ENCODE assay signal across 18 mouse cellular contexts in genomic region chr12:51403987-51404586, GRCm38 (mm10). TPM values are rescaled to one million over a fixed set of nuclear protein-coding genes. Genes with fewer than 3 reads are reported as not detected.
DNase-seq lines count a peak whose midpoint lies in the region; ATAC-seq and TF ChIP-seq lines count a peak whose summit lies in the region.
"Had no signal": no experiment of that assay in that cellular context is flagged by ENCODE, and none has a peak within 500 bp of the region (broad histone marks: within the 10 kb centered on the region; RNA-seq: fewer than 3 reads in every experiment).

No protein-coding gene starts in this region.

- H3K27ac ChIP-seq in forebrain, postnatal 0 days (ENCODE audit: low read depth, low read length) = no peak overlapping the region
- H3K27ac ChIP-seq in forebrain, embryonic 15.5 days (replicated peaks) = no peak overlapping the region
- H3K27ac ChIP-seq in lung, embryonic 14.5 days (ENCODE audit: low read depth) = no peak overlapping the region
- H3K27ac ChIP-seq in stomach, postnatal 0 days (replicated peaks) = no peak overlapping the region
- H3K27ac ChIP-seq: forebrain, embryonic 12.5 days; limb, embryonic 13.5 days; midbrain, embryonic 10.5 days; neural tube, embryonic 12.5 days had no signal

- no peak for TF ChIP-seq EP300 in stomach, postnatal 0 days (optimal IDR thresholded peaks at IDR 0.05)

- no peaks in the 10 kb centered on the region for H3K9me3 ChIP-seq in forebrain, postnatal 0 days (ENCODE audit: low read length)
- H3K9me3 ChIP-seq in forebrain, embryonic 15.5 days = no peaks in the 10 kb centered on the region
- H3K9me3 ChIP-seq in lung, embryonic 14.5 days (ENCODE audit: low read depth, low read length) = no peaks in the 10 kb centered on the region
- no peaks in the 10 kb centered on the region for H3K9me3 ChIP-seq in stomach, postnatal 0 days (ENCODE audit: control insufficient read depth, low read length)
- H3K9me3 ChIP-seq: forebrain, embryonic 12.5 days; limb, embryonic 13.5 days; midbrain, embryonic 10.5 days; neural tube, embryonic 12.5 days had no signal

- TF ChIP-seq CTCF in forebrain, postnatal 0 days (IDR thresholded peaks at IDR 0.05; ENCODE audit: low read depth) = peak; percentile 44
- 0 out of 2 replicates have a peak, but pooled peaks have one; percentile 26 for TF ChIP-seq CTCF in lung, embryonic 14.5 days (IDR thresholded peaks at IDR 0.05; ENCODE audit: low read depth)
- peak; percentile 39 for TF ChIP-seq CTCF in stomach, postnatal 0 days (IDR thresholded peaks at IDR 0.05; ENCODE audit: low read depth)

- no peak overlapping the region for H3K4me3 ChIP-seq in forebrain, postnatal 0 days (ENCODE audit: low read depth, low read length)
- no peak overlapping the region for H3K4me3 ChIP-seq in forebrain, embryonic 15.5 days
- H3K4me3 ChIP-seq in lung, embryonic 14.5 days (ENCODE audit: low read depth, low read length) = no peak overlapping the region
- no peak overlapping the region for H3K4me3 ChIP-seq in stomach, postnatal 0 days (ENCODE audit: low read depth, low read length)
- H3K4me3 ChIP-seq: forebrain, embryonic 12.5 days; limb, embryonic 13.5 days; midbrain, embryonic 10.5 days; neural tube, embryonic 12.5 days had no signal

- peaks cover 28% of the 10 kb centered on the region for H3K36me3 ChIP-seq in forebrain, postnatal 0 days (ENCODE audit: insufficient read depth)
- H3K36me3 ChIP-seq in forebrain, embryonic 15.5 days = peaks cover 25% of the 10 kb centered on the region
- peaks cover 62% of the 10 kb centered on the region for H3K36me3 ChIP-seq in lung, embryonic 14.5 days (ENCODE audit: insufficient read depth)
- peaks cover 15% of the 10 kb centered on the region; the same call in 1 of the 2 replicates for H3K36me3 ChIP-seq in stomach, postnatal 0 days (ENCODE audit: control insufficient read depth, insufficient read depth, low read length)

- DNase-seq in forebrain, postnatal 0 days = peak; percentile 6
- DNase-seq in lung, embryonic 14.5 days = peak; percentile 48
- no peak for DNase-seq in lung, postnatal 36 days
- DNase-seq in ZHBTc4 (ENCODE audit: low read depth, low spot score) = peak; percentile 21
- DNase-seq in stomach, postnatal 0 days (ENCODE audit: low spot score) = no peak
- no peak for DNase-seq in natural killer cell, adult 2 months (ENCODE audit: low spot score in 2 of 2)
- DNase-seq in frontal cortex, postnatal 36 days (ENCODE audit: low spot score in 2 of 2) = no peak
- DNase-seq: cerebellum, adult 11-12 months; heart, postnatal 10 days; kidney, adult 18-20 months; layer of hippocampus, adult 9-11 months; right cerebral cortex, adult 18-20 months; thymus, adult 2 months had no signal

- H3K4me2 ChIP-seq in forebrain, postnatal 0 days (ENCODE audit: low read depth) = no peak overlapping the region
- no peak overlapping the region for H3K4me2 ChIP-seq in forebrain, embryonic 15.5 days (replicated peaks)
- no peak overlapping the region for H3K4me2 ChIP-seq in lung, embryonic 14.5 days
- H3K4me2 ChIP-seq in stomach, postnatal 0 days (replicated peaks; ENCODE audit: low read depth) = no peak overlapping the region
- H3K4me2 ChIP-seq: forebrain, embryonic 12.5 days; limb, embryonic 13.5 days; neural tube, embryonic 12.5 days had no signal

- H3K9ac ChIP-seq in forebrain, postnatal 0 days = no peak overlapping the region
- no peak overlapping the region for H3K9ac ChIP-seq in forebrain, embryonic 15.5 days (replicated peaks)
- no peak overlapping the region for H3K9ac ChIP-seq in lung, embryonic 14.5 days
- H3K9ac ChIP-seq in stomach, postnatal 0 days (ENCODE audit: low read length) = no peak overlapping the region
- H3K9ac ChIP-seq: forebrain, embryonic 12.5 days; limb, embryonic 13.5 days; neural tube, embryonic 12.5 days had no signal

- ATAC-seq in forebrain, postnatal 0 days = no peak
- no peak for ATAC-seq in forebrain, embryonic 15.5 days (replicated peaks)
- no peak for ATAC-seq in lung, embryonic 14.5 days (ENCODE audit: insufficient read depth)
- ATAC-seq in stomach, postnatal 0 days (ENCODE audit: low FRiP score, low TSS enrichment) = no peak

- no peaks in the 10 kb centered on the region for H3K27me3 ChIP-seq in forebrain, postnatal 0 days (ENCODE audit: insufficient read depth, low read length)
- H3K27me3 ChIP-seq in forebrain, embryonic 15.5 days = no peaks in the 10 kb centered on the region
- H3K27me3 ChIP-seq in lung, embryonic 14.5 days (ENCODE audit: insufficient read depth, low read length) = no peaks in the 10 kb centered on the region
- no peaks in the 10 kb centered on the region for H3K27me3 ChIP-seq in stomach, postnatal 0 days (ENCODE audit: control insufficient read depth, insufficient read depth, low read length)
- H3K27me3 ChIP-seq: forebrain, embryonic 12.5 days; limb, embryonic 13.5 days; neural tube, embryonic 12.5 days had no signal

- H3K4me1 ChIP-seq in forebrain, postnatal 0 days (ENCODE audit: insufficient read depth) = no peaks in the 10 kb centered on the region
- H3K4me1 ChIP-seq in forebrain, embryonic 15.5 days = no peaks in the 10 kb centered on the region
- no peaks in the 10 kb centered on the region for H3K4me1 ChIP-seq in lung, embryonic 14.5 days (ENCODE audit: insufficient read depth)
- H3K4me1 ChIP-seq in stomach, postnatal 0 days (replicated peaks; ENCODE audit: control insufficient read depth, insufficient read depth) = no peaks in the 10 kb centered on the region
- H3K4me1 ChIP-seq: forebrain, embryonic 12.5 days; limb, embryonic 13.5 days; midbrain, embryonic 10.5 days; neural tube, embryonic 12.5 days had no signal

- 66% methylated on average over 4 of the region's 4 CpGs for WGBS in forebrain, postnatal 0 days
- 57% methylated on average over 4 of the region's 4 CpGs for WGBS in forebrain, embryonic 15.5 days
- 57% methylated on average over 4 of the region's 4 CpGs for WGBS in lung, embryonic 14.5 days
- WGBS in stomach, postnatal 0 days = 59% methylated on average over 4 of the region's 4 CpGs

RNA-seq across cellular contexts. Expression of gene Scfd1, which starts 26.8 kb away (rescaled TPM):
- total RNA-seq in forebrain, postnatal 0 days (2014; rRNA removed) = 54.4 and 59.6 TPM in 2 replicates
- polyA plus RNA-seq in forebrain, postnatal 0 days (2015; fragmentation: Nextera tagmentation; extraction: Ambion mirVana) = 62.4 and 67.5 TPM in 2 replicates
- polyA plus RNA-seq in forebrain, embryonic 15.5 days (2015; fragmentation: Nextera tagmentation; extraction: Ambion mirVana) = 59.5 and 59.8 TPM in 2 replicates
- 81.5 and 85.3 TPM in 2 replicates for polyA plus RNA-seq in lung, embryonic 14.5 days (2014; fragmentation: Nextera tagmentation; extraction: Ambion mirVana)
- 59.7 and 61.8 TPM in 2 replicates for polyA plus RNA-seq in stomach, postnatal 0 days (2015; fragmentation: Nextera tagmentation; extraction: Ambion mirVana)

RNA-seq across cellular contexts. Expression of gene G2e3, which starts 56.2 kb away (rescaled TPM):
- total RNA-seq in forebrain, postnatal 0 days (2014; rRNA removed) = 28.2 and 39.7 TPM in 2 replicates
- 9.3 and 11.7 TPM in 2 replicates for polyA plus RNA-seq in forebrain, postnatal 0 days (2015; fragmentation: Nextera tagmentation; extraction: Ambion mirVana)
- polyA plus RNA-seq in forebrain, embryonic 15.5 days (2015; fragmentation: Nextera tagmentation; extraction: Ambion mirVana) = 36.3 and 36.9 TPM in 2 replicates
- polyA plus RNA-seq in lung, embryonic 14.5 days (2014; fragmentation: Nextera tagmentation; extraction: Ambion mirVana) = 40.5 and 41.5 TPM in 2 replicates
- polyA plus RNA-seq in stomach, postnatal 0 days (2015; fragmentation: Nextera tagmentation; extraction: Ambion mirVana) = 7.2 and 11.4 TPM in 2 replicates

Comparison
In these comparisons a context has a peak if more than half of its experiments do, and no peak if none do; other contexts are left out.
1. DNase-seq: peak in forebrain, postnatal 0 days (single experiment), lung, embryonic 14.5 days (single experiment) and ZHBTc4 (single experiment); none in lung, postnatal 36 days (single experiment), stomach, postnatal 0 days (single experiment), natural killer cell, adult 2 months (0 of 2) and frontal cortex, postnatal 36 days (0 of 2).
2. Peak in every context shown above with its lines, with median percentiles within 50 percentile points of each other: CTCF ChIP-seq.